Mouse (Mus musculus): ENCODE measurements around the gene Esrrb.
A peak's percentile ranks its signal among the peaks of the same experiment; 100 is the strongest.

DNA sequence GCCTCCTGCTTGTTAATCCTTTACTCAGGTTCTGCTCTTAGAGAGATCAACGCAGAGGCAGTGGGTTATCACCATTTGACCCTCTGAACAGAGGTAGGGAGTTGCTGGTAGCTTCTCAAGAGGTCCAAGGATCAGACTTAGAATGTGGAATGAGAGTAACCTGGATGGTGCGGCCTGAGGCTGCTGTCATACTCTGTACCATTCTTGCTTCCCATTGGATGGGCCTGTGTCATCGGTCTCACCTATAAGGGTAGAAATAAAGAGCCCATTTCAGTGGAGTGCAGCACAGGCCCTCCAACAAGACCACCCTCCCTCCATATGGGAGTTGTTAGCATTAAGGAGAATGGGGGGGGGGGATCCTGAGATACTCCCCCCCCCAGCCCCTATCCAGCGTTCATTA, 143.0 kb downstream of the Esrrb start:
- TF ChIP-seq CTCF (conservative IDR thresholded peaks at IDR 0.05; ENCODE audit: low read length): 0 out of 2 replicates have a peak, but pooled peaks have one; percentile 3
- no peak for TF ChIP-seq POU5F1 (IDR thresholded peaks at IDR 0.05; ENCODE audit: borderline replicate concordance, low read length)
- no peak for TF ChIP-seq NANOG (IDR thresholded peaks at IDR 0.05; ENCODE audit: borderline replicate concordance, low read length)

Measured in E14TG2a.4 (cell line).